Mouse (Mus musculus): ENCODE results near the gene Heatr5a. TPM values are rescaled to one million over a fixed set of nuclear protein-coding genes. Genes with fewer than 3 reads are reported as not detected.

Heatr5a gene
- polyA plus RNA-seq, 1 experiment from 2014 or later = 19.2 TPM

DNA sequence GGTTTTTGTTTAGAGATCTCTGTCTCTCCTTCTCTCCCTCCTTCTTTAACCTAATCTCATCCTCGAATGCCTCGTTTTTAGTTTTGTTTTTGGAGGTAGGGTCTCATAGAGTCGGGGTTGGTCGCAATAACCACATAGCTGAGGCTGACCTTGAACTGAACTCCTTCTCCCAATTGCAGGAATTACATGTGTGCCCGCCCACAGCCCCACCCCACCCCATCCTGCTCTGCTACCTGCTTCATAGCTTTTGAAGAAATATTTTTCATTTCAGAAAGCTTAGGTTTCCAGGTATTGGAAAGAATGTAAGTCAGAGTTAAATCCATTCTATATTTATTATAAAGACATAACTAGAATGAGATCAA is 35.5 kb upstream of the Heatr5a start:
- Histone ChIP-seq H3K9me3 (ENCODE audit: low read depth, low read length) (no peaks in the 10 kb centered on the region), H3K36me3 (ENCODE audit: insufficient read depth) (0 out of 2 replicates have a peak, but pooled peaks cover 9% of the 10 kb centered on the region), H3K27me3 (ENCODE audit: insufficient read depth, low read length) (no peaks in the 10 kb centered on the region), H3K4me3 (ENCODE audit: low read depth, low read length) (peak overlapping the region; percentile 71), H3K27ac (ENCODE audit: low read depth) (no peak overlapping the region), H3K4me2 (peak overlapping the region; percentile 80), H3K9ac (peak overlapping the region; percentile 70), H3K4me1 (ENCODE audit: insufficient read depth) (no peaks in the 10 kb centered on the region; the same call in 1 of the 2 replicates)
- no peak for DNase-seq
- ATAC-seq (ENCODE audit: insufficient read depth) = peak; percentile 68
- 44% methylated on average over 5 of the region's 5 CpGs for WGBS
- TF ChIP-seq CTCF (IDR thresholded peaks at IDR 0.05; ENCODE audit: low read depth) = no peak

DNA sequence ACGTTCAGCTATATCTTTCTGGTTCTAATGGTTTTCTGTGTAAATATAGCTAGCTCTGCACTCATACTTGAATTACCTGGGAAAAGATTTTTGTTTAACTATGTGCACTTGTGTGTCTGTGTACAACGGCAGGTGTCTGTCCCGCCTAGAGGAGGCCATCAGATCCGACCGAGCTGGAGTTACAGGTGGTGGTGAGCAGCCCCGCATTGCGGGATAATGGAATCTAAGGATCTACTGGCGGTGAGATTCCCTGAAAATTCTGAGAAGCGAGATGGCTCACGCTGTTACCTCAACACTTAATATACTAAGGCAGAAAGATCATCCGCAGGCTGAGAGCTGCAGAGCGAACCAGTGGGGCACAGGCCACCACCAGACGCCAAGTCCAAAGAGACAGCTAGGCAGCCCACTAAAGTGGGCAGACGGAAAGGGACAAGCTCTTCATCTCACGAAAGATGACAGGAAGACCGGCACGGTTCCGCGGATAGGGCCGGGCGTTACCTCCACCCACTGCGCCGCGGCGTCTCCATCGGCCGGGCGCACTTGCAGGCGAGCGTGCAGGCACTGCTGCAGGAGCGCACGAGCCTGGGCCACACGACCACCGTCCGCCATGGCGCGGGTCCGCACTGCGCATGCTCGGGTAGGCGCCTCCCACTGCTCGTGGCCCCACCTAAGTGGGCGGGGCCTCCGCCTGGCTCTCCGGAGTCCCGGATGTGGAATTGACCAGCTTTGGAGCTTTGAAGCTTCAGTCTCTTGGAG is 34.9 kb upstream of the Heatr5a start, which contains the start of gene Dtd2:
TSS of gene Dtd2 (minus strand) at position 625 of the 756 bp plus-strand sequence.
- no peaks in the 10 kb centered on the region for H3K4me1 ChIP-seq (ENCODE audit: insufficient read depth)
- WGBS = 1% methylated on average over 46 of the region's 46 CpGs

DNA sequence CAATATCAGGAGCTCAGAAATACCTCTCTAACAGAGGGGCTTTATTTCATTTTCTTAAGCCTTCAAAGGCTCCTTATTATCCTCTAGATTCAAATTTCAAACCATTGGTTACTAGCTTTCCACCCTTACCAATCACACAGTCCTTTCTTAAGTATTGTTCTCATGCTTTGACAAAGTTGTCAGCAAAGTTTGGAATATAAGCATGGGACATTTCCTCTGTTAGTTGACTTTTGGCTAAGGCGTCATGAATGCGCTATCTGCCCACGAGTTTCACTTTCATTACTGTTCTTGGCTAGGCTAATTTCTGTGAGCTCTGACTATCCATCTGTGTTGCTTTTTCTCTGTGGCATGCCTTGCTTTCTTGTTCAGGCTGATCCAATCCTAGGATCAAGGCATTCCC is 31.6 kb upstream of the Heatr5a start:
- H3K36me3 ChIP-seq (ENCODE audit: insufficient read depth) = peaks cover 29% of the 10 kb centered on the region
- DNase-seq = no peak
- H3K4me1 ChIP-seq (ENCODE audit: insufficient read depth) = no peaks in the 10 kb centered on the region
- WGBS = 93% methylated on average over 3 of the region's 3 CpGs
- no peaks in the 10 kb centered on the region for H3K27me3 ChIP-seq (ENCODE audit: insufficient read depth, low read length)
- H3K4me2 ChIP-seq = no peak overlapping the region
- no peak overlapping the region for H3K27ac ChIP-seq (ENCODE audit: low read depth)
- H3K9me3 ChIP-seq (ENCODE audit: low read depth, low read length) = no peaks in the 10 kb centered on the region
- no peak for TF ChIP-seq CTCF (IDR thresholded peaks at IDR 0.05; ENCODE audit: low read depth)
- no peak for ATAC-seq (ENCODE audit: insufficient read depth)
- no peak overlapping the region for H3K9ac ChIP-seq
- no peak overlapping the region for H3K4me3 ChIP-seq (ENCODE audit: low read depth, low read length)

More for the DNA sequence above, 34.9 kb upstream of the Heatr5a start, which contains the start of gene Dtd2:
- H3K4me2 ChIP-seq = peak within 1 kb of the TSS; percentile 80
- TF ChIP-seq CTCF (IDR thresholded peaks at IDR 0.05; ENCODE audit: low read depth) = no peak
- DNase-seq = peak; percentile 97
- H3K36me3 ChIP-seq (ENCODE audit: insufficient read depth) = 0 out of 2 replicates have a peak, but pooled peaks cover 9% of the 10 kb centered on the region
- H3K27me3 ChIP-seq (ENCODE audit: insufficient read depth, low read length) = no peaks in the 10 kb centered on the region
- H3K4me3 ChIP-seq (ENCODE audit: low read depth, low read length) = peak within 1 kb of the TSS; percentile 71
- H3K9me3 ChIP-seq (ENCODE audit: low read depth, low read length) = no peaks in the 10 kb centered on the region
- peak; percentile 98 for ATAC-seq (ENCODE audit: insufficient read depth)
- peak within 1 kb of the TSS; percentile 77 for H3K27ac ChIP-seq (ENCODE audit: low read depth)
- H3K9ac ChIP-seq = peak within 1 kb of the TSS; percentile 70

DNA sequence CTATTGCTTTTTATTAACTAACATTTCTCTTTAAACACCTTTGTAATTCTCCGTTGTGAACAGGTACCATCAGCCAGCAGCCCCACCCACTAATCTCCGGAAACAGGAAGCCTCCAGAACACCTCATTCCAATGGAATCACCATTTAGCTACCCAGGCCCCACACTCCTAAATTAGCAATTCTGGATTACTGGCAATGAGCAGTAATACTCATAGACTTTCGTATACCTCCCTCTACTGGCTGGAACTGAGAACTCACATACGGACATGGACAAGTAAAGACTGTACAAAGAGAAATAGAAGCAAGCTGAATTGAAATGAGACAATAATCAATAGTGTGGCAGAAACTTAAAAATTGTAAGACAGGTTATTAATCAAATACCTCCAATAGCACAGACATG is 30.4 kb upstream of the Heatr5a start:
- Histone ChIP-seq H3K27me3 (ENCODE audit: insufficient read depth, low read length) (no peaks in the 10 kb centered on the region), H3K4me2 (no peak overlapping the region), H3K27ac (ENCODE audit: low read depth) (no peak overlapping the region), H3K4me1 (ENCODE audit: insufficient read depth) (no peaks in the 10 kb centered on the region), H3K9me3 (ENCODE audit: low read depth, low read length) (no peaks in the 10 kb centered on the region), H3K36me3 (ENCODE audit: insufficient read depth) (peaks cover 41% of the 10 kb centered on the region), H3K4me3 (ENCODE audit: low read depth, low read length) (no peak overlapping the region), H3K9ac (no peak overlapping the region)
- peak; percentile 93 for DNase-seq
- peak; percentile 80 for TF ChIP-seq CTCF (IDR thresholded peaks at IDR 0.05; ENCODE audit: low read depth)
- 21% methylated on average over 4 of the region's 4 CpGs for WGBS
- no peak for ATAC-seq (ENCODE audit: insufficient read depth)

DNA sequence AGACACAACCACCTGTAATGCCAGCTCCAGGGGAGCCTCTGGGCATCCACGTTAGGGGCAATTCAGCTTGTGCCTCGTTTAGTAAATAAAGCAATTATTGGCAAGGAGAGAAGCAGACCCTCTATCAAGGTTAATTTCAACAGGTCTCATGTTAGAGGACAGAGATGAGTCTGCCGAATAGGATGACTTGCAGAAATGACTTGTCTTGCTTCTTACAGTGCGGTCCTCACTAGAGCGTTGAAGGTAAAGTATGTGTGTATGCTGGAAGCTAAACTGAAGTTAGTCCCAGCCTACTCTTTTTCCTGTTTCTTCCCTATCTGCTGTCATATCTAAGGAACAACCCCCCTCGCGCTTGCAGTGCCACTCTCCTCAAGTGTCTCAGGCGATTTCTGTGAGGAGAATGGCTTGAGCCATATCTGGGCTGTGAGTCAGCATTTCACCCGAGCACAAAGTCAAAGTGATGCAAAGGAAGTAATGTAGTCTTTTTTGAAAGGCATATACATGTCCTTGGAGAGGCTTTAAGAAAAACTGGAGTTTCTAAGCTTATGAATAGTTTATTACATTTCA is 27.3 kb upstream of the Heatr5a start:
- Histone ChIP-seq H3K9me3 (ENCODE audit: low read depth, low read length) (no peaks in the 10 kb centered on the region), H3K9ac (no peak overlapping the region), H3K27me3 (ENCODE audit: insufficient read depth, low read length) (no peaks in the 10 kb centered on the region), H3K27ac (ENCODE audit: low read depth) (no peak overlapping the region), H3K4me3 (ENCODE audit: low read depth, low read length) (no peak overlapping the region), H3K4me1 (ENCODE audit: insufficient read depth) (no peaks in the 10 kb centered on the region), H3K4me2 (no peak overlapping the region), H3K36me3 (ENCODE audit: insufficient read depth) (peaks cover 39% of the 10 kb centered on the region)
- 86% methylated on average over 9 of the region's 9 CpGs for WGBS
- ATAC-seq (ENCODE audit: insufficient read depth) (no peak), DNase-seq (no peak)
- TF ChIP-seq CTCF (IDR thresholded peaks at IDR 0.05; ENCODE audit: low read depth) = no peak

DNA sequence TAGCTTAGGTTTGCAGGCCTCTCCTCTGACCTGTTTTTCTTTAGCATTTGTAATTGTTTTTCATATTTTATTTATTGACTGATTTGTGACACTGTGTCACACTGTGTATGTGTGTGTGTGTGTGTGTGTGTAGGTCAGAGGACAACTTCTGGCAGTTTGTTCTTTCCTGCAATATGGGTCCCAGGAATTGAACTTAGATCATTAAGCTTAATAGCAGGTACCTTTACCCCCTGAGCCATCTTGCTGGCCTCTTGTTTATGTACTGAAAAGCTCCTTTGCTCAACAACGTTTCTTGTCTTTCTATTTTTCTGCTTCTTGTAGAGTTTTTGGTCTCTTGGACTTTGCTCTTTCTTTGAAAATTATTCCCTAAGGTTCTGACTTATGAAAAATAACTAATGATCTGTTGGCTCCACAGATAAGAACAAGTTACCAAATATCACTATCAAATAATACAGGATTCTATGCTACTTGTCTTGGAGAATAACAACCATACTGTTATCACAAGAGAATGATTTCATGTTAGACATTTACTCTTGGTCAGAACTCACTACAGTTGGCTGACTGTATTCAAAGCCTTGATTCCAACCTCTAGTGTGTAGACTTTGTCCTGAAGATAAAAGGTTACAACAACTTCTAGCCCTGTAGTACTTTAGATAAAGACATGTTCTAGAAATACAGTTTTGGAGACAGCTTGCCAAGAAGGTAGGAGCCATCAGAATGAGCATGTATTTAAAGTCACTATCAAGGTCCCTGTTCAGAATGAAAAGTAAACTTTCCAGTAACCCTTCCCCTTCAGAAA is 24.8 kb upstream of the Heatr5a start:
- DNase-seq = no peak
- no peak overlapping the region for H3K4me3 ChIP-seq (ENCODE audit: low read depth, low read length)
- H3K9me3 ChIP-seq (ENCODE audit: low read depth, low read length) = no peaks in the 10 kb centered on the region
- no peak overlapping the region for H3K27ac ChIP-seq (ENCODE audit: low read depth)
- no peak for TF ChIP-seq CTCF (IDR thresholded peaks at IDR 0.05; ENCODE audit: low read depth)
- no peak overlapping the region for H3K9ac ChIP-seq
- 85% methylated on average over 1 of the region's 1 CpGs for WGBS
- ATAC-seq (ENCODE audit: insufficient read depth) = no peak
- H3K36me3 ChIP-seq (ENCODE audit: insufficient read depth) = peaks cover 37% of the 10 kb centered on the region
- no peaks in the 10 kb centered on the region for H3K4me1 ChIP-seq (ENCODE audit: insufficient read depth)
- no peaks in the 10 kb centered on the region for H3K27me3 ChIP-seq (ENCODE audit: insufficient read depth, low read length)
- H3K4me2 ChIP-seq = no peak overlapping the region

DNA sequence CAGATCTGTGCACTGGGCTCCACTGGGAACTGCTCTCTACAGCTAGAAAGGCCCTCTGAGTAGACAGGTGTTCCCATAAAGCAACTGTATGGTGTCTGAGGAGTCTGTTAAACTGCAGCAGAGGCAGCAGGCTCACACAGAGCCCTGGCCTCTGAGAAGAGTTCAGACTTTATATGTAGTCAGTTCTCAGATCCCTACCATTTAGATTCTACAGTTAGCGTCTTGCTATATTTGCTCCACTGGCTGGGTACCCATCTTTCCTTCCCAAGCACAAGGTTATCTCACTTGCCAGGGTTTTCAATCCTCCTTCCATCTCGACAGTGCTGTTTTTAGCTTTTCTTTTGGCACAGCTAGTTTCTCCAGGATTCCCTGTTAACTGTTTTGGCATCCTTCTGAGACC is 19.5 kb upstream of the Heatr5a start:
- no peak overlapping the region for H3K27ac ChIP-seq (ENCODE audit: low read depth)
- H3K4me3 ChIP-seq (ENCODE audit: low read depth, low read length) = no peak overlapping the region
- 85% methylated on average over 2 of the region's 2 CpGs for WGBS
- no peaks in the 10 kb centered on the region for H3K27me3 ChIP-seq (ENCODE audit: insufficient read depth, low read length)
- ATAC-seq (ENCODE audit: insufficient read depth) (no peak), DNase-seq (no peak)
- H3K4me2 ChIP-seq = no peak overlapping the region
- peaks cover 2% of the 10 kb centered on the region; the same call in 1 of the 2 replicates for H3K36me3 ChIP-seq (ENCODE audit: insufficient read depth)
- no peak for TF ChIP-seq CTCF (IDR thresholded peaks at IDR 0.05; ENCODE audit: low read depth)
- no peaks in the 10 kb centered on the region for H3K4me1 ChIP-seq (ENCODE audit: insufficient read depth)
- no peak overlapping the region for H3K9ac ChIP-seq
- H3K9me3 ChIP-seq (ENCODE audit: low read depth, low read length) = no peaks in the 10 kb centered on the region

Measured in lung, embryonic 14.5 days (tissue).